Mouse (Mus musculus): ENCODE results near the gene Slc13a2.

Gene Slc13a2

GRCm38 (mm10) chr11:78422055-78422819 lies at the start of gene Slc13a2:
Gene Slc13a2 (minus strand): TSS chr11:78422217.
- no peak for DNase-seq (ENCODE audit: extremely low read depth, low read depth)

GRCm38 (mm10) chr11:78471326-78472103 lies 49.5 kb upstream of the Slc13a2 start:
- DNase-seq (ENCODE audit: extremely low read depth, low read depth), result no peak

- no peak for DNase-seq (ENCODE audit: extremely low read depth, low read depth)
Observed at GRCm38 (mm10) chr11:78467932-78468331, 45.9 kb upstream of the Slc13a2 start.

- DNase-seq (ENCODE audit: extremely low read depth, low read depth), result peak; percentile 51
Observed at GRCm38 (mm10) chr11:78467515-78467914, 45.5 kb upstream of the Slc13a2 start.

- DNase-seq (ENCODE audit: extremely low read depth, low read depth), result no peak
Observed at GRCm38 (mm10) chr11:78466242-78466912, 44.4 kb upstream of the Slc13a2 start.

- DNase-seq (ENCODE audit: extremely low read depth, low read depth), result peak; percentile 51
Observed at GRCm38 (mm10) chr11:78465568-78466180, 43.7 kb upstream of the Slc13a2 start, which contains the start of gene Slc46a1. Gene Slc46a1 (plus strand): TSS chr11:78465697.

GRCm38 (mm10) chr11:78465116-78465515 lies 43.1 kb upstream of the Slc13a2 start:
- DNase-seq (ENCODE audit: extremely low read depth, low read depth), result no peak

GRCm38 (mm10) chr11:78463286-78464036 lies 41.4 kb upstream of the Slc13a2 start:
- DNase-seq (ENCODE audit: extremely low read depth, low read depth), result peak; percentile 41

GRCm38 (mm10) chr11:78462669-78463068 lies 40.7 kb upstream of the Slc13a2 start:
- DNase-seq (ENCODE audit: extremely low read depth, low read depth), result no peak

GRCm38 (mm10) chr11:78461894-78462293 lies 39.9 kb upstream of the Slc13a2 start:
- no peak for DNase-seq (ENCODE audit: extremely low read depth, low read depth)

GRCm38 (mm10) chr11:78458740-78459139 lies 36.7 kb upstream of the Slc13a2 start:
- DNase-seq (ENCODE audit: extremely low read depth, low read depth), result no peak

- peak; percentile 62 for DNase-seq (ENCODE audit: extremely low read depth, low read depth)
Observed at GRCm38 (mm10) chr11:78455308-78455707, 33.3 kb upstream of the Slc13a2 start.

GRCm38 (mm10) chr11:78454276-78454675 lies 32.3 kb upstream of the Slc13a2 start:
- no peak for DNase-seq (ENCODE audit: extremely low read depth, low read depth)

- DNase-seq (ENCODE audit: extremely low read depth, low read depth), result no peak
Observed at GRCm38 (mm10) chr11:78453675-78454074, 31.7 kb upstream of the Slc13a2 start.

- no peak for DNase-seq (ENCODE audit: extremely low read depth, low read depth)
Observed at GRCm38 (mm10) chr11:78450337-78450736, 28.3 kb upstream of the Slc13a2 start.

GRCm38 (mm10) chr11:78448242-78448641 lies 26.2 kb upstream of the Slc13a2 start:
- no peak for DNase-seq (ENCODE audit: extremely low read depth, low read depth)

- DNase-seq (ENCODE audit: extremely low read depth, low read depth), result no peak
Observed at GRCm38 (mm10) chr11:78447168-78447567, 25.2 kb upstream of the Slc13a2 start.

GRCm38 (mm10) chr11:78443115-78443514 lies 21.1 kb upstream of the Slc13a2 start:
- DNase-seq (ENCODE audit: extremely low read depth, low read depth), result no peak

- DNase-seq (ENCODE audit: extremely low read depth, low read depth), result no peak
Observed at GRCm38 (mm10) chr11:78438399-78438930, 16.4 kb upstream of the Slc13a2 start.

GRCm38 (mm10) chr11:78437182-78437581 lies 15.2 kb upstream of the Slc13a2 start:
- no peak for DNase-seq (ENCODE audit: extremely low read depth, low read depth)
